Mouse (Mus musculus) lung, adult 2 months (tissue): ENCODE data around the gene Adgra3.

Source experiments
- CTCF ChIP-seq: fragments of 200-500 bp; IDR thresholded peaks from 2 replicates; pipeline ENCODE4 v1.5.1; 2011; ENCODE audit warnings: mild to moderate bottlenecking, low read length, control low read depth; ENCODE audit not compliant: insufficient read depth
- POLR2A ChIP-seq: fragments of 200-500 bp; IDR thresholded peaks from 2 replicates; pipeline ENCODE4 v1.6.1; 2011; ENCODE audit warnings: low read depth, mild to moderate bottlenecking, control low read depth, low read length, borderline replicate concordance; ENCODE audit errors: extremely low read depth

GRCm38 (mm10) chr5:50057612-50058420 is 990 bp downstream of the Adgra3 start:
- TF ChIP-seq CTCF, result no peak
- TF ChIP-seq POLR2A, result no peak
